In genomic region chr8:85526105-85526504, GRCm38 (mm10) we compare ENCODE assay signal across 8 mouse cellular contexts. TPM values are rescaled to one million over a fixed set of nuclear protein-coding genes. Genes with fewer than 3 reads are reported as not detected.
A peak's percentile ranks its signal among the peaks of the same experiment; 100 is the strongest.
DNase-seq lines count a peak whose midpoint lies in the region; ATAC-seq and TF ChIP-seq lines count a peak whose summit lies in the region.

No protein-coding gene starts in this region.

- H3K4me1 ChIP-seq in hindbrain, embryonic 11.5 days (replicated peaks; ENCODE audit: control insufficient read depth, insufficient read depth, low read length) = no peaks in the 10 kb centered on the region
- H3K4me1 ChIP-seq in hindbrain, embryonic 12.5 days = no peaks in the 10 kb centered on the region
- H3K4me1 ChIP-seq in CH12.LX (ENCODE audit: control insufficient read depth in 1 of 2, insufficient read depth in 2 of 2) = peaks cover 0 to 4% of the 10 kb centered on the region in 2 experiments; a peak in 1 of 4 replicates
- no peaks in the 10 kb centered on the region for H3K4me1 ChIP-seq in thymus, adult 2 months (replicated peaks; ENCODE audit: control insufficient read depth, insufficient read depth, low read length)

- H3K9ac ChIP-seq in hindbrain, embryonic 11.5 days (ENCODE audit: low read depth, low read length) = no peak overlapping the region
- H3K9ac ChIP-seq in hindbrain, embryonic 12.5 days = no peak overlapping the region
- no peak overlapping the region for H3K9ac ChIP-seq in CH12.LX (ENCODE audit: insufficient read depth, low read depth)

- no peak for ATAC-seq in hindbrain, embryonic 11.5 days (ENCODE audit: low FRiP score)
- ATAC-seq in hindbrain, embryonic 12.5 days (ENCODE audit: low FRiP score) = no peak

- peak; percentile 58 for TF ChIP-seq RAD21 in CH12.LX (IDR thresholded peaks at IDR 0.05; ENCODE audit: low read depth, low read length)

- no peaks in the 10 kb centered on the region for H3K27me3 ChIP-seq in hindbrain, embryonic 11.5 days (ENCODE audit: control insufficient read depth, insufficient read depth, low read length)
- no peaks in the 10 kb centered on the region for H3K27me3 ChIP-seq in hindbrain, embryonic 12.5 days
- no peaks in the 10 kb centered on the region for H3K27me3 ChIP-seq in CH12.LX (replicated peaks)
- H3K27me3 ChIP-seq in thymus, adult 2 months (ENCODE audit: control insufficient read depth, insufficient read depth, low read length) = no peaks in the 10 kb centered on the region

- peak; percentile 88 for TF ChIP-seq CTCF in CH12.LX (conservative IDR thresholded peaks at IDR 0.05 in 1 of 2, IDR thresholded peaks at IDR 0.05 in 1 of 2; ENCODE audit: low read depth in 2 of 2, low read length in 2 of 2)
- TF ChIP-seq CTCF in brain, embryonic 14.5 days (IDR thresholded peaks at IDR 0.05; ENCODE audit: borderline replicate concordance, extremely low read depth, insufficient read depth, insufficient read length) = peak; percentile 91
- no peak for TF ChIP-seq CTCF in thymus, adult 2 months (IDR thresholded peaks at IDR 0.05; ENCODE audit: borderline replicate concordance, control insufficient read depth, extremely low read depth, insufficient read depth, low read length, poor library complexity)

- in situ Hi-C loops in CH12.LX (cut with MboI; ENCODE audit: low pct_ligation_motif_present, low pct_unique_long_range_greater_than_20kb, low sequenced_read_pairs) = loop anchor here (25.0 kb wide), 1 partner anchor 214 kb away; no protein-coding TSS in a partner anchor

- dilution Hi-C loops in CH12.LX (cut with MboI; ENCODE audit: extremely low pct_ligation_motif_present, extremely low pct_unique_long_range_greater_than_20kb, low sequenced_read_pairs) = no loop called here

- no peak overlapping the region for H3K4me3 ChIP-seq in hindbrain, embryonic 11.5 days (ENCODE audit: low read depth, low read length)
- no peak overlapping the region for H3K4me3 ChIP-seq in hindbrain, embryonic 12.5 days
- no peak overlapping the region for H3K4me3 ChIP-seq in CH12.LX (replicated peaks in 1 of 3; ENCODE audit: low read depth in 2 of 3, low read length in 2 of 3, poor library complexity in 1 of 3)
- no peak overlapping the region for H3K4me3 ChIP-seq in thymus, adult 2 months (ENCODE audit: control insufficient read depth, insufficient read depth, low read length)

- peak; percentile 75 for DNase-seq in hindbrain, embryonic 11.5 days (ENCODE audit: low spot score)
- peak; percentile 61 for DNase-seq in CH12.LX (ENCODE audit: extremely low read depth)
- DNase-seq in brain, embryonic 14.5 days (ENCODE audit: low read depth) = peak; percentile 73
- DNase-seq in forelimb bud, embryonic 11.5 days (ENCODE audit: low read depth, low spot score) = peak; percentile 54
- peak; percentile 51 to 75 for DNase-seq in layer of hippocampus, adult 18-20 months (ENCODE audit: low spot score in 2 of 2)
- DNase-seq in mesoderm, embryonic 11.5 days (ENCODE audit: low read depth, low spot score) = peak; percentile 72
- DNase-seq in thymus, adult 2 months = peak; percentile 46

- no peaks in the 10 kb centered on the region for H3K79me2 ChIP-seq in CH12.LX (replicated peaks; ENCODE audit: control insufficient read depth, extremely low read depth, insufficient read depth, poor library complexity, severe bottlenecking)

- H3K36me3 ChIP-seq in hindbrain, embryonic 11.5 days (ENCODE audit: control insufficient read depth, insufficient read depth, low read length) = 0 out of 2 replicates have a peak, but pooled peaks cover 2% of the 10 kb centered on the region
- H3K36me3 ChIP-seq in hindbrain, embryonic 12.5 days = peaks cover 43% of the 10 kb centered on the region
- peaks cover 58 to 79% of the 10 kb centered on the region in 2 experiments for H3K36me3 ChIP-seq in CH12.LX (replicated peaks in 1 of 2; ENCODE audit: control insufficient read depth in 1 of 2, insufficient read depth in 1 of 2, low read length in 1 of 2)
- H3K36me3 ChIP-seq in thymus, adult 2 months (ENCODE audit: control insufficient read depth, insufficient read depth, low read length) = no peaks in the 10 kb centered on the region

- H3K27ac ChIP-seq in hindbrain, embryonic 11.5 days (ENCODE audit: low read depth, low read length) = no peak overlapping the region
- no peak overlapping the region for H3K27ac ChIP-seq in hindbrain, embryonic 12.5 days
- no peak overlapping the region for H3K27ac ChIP-seq in CH12.LX (ENCODE audit: insufficient read depth, low read depth)
- H3K27ac ChIP-seq in thymus, adult 2 months (ENCODE audit: control insufficient read depth, insufficient read depth, low read length) = no peak overlapping the region

- no peak for TF ChIP-seq EP300 in CH12.LX (IDR thresholded peaks at IDR 0.05; ENCODE audit: low read length)

- no peak for TF ChIP-seq POLR2A in CH12.LX (IDR thresholded peaks at IDR 0.05; ENCODE audit: low read depth, low read length)
- no peak for TF ChIP-seq POLR2A in brain, embryonic 14.5 days (IDR thresholded peaks at IDR 0.05; ENCODE audit: borderline replicate concordance, extremely low read depth, insufficient read depth, insufficient read length, poor library complexity, severe bottlenecking)
- TF ChIP-seq POLR2A in thymus, adult 2 months (IDR thresholded peaks at IDR 0.05; ENCODE audit: control insufficient read depth, extremely low read depth, insufficient read depth, low read length, poor library complexity) = no peak

- WGBS in hindbrain, embryonic 11.5 days = 34% methylated on average over 6 of the region's 6 CpGs
- WGBS in hindbrain, embryonic 12.5 days = 34% methylated on average over 6 of the region's 6 CpGs
- WGBS in thymus, adult 2 months = 41% methylated on average over 6 of the region's 6 CpGs

- no peaks in the 10 kb centered on the region for H3K9me3 ChIP-seq in hindbrain, embryonic 11.5 days (ENCODE audit: control insufficient read depth, low read length)
- H3K9me3 ChIP-seq in hindbrain, embryonic 12.5 days (replicated peaks) = no peaks in the 10 kb centered on the region
- H3K9me3 ChIP-seq in CH12.LX (replicated peaks; ENCODE audit: low read length) = peaks cover 5% of the 10 kb centered on the region

- H3K4me2 ChIP-seq in hindbrain, embryonic 11.5 days (replicated peaks; ENCODE audit: low read depth, low read length) = no peak overlapping the region
- no peak overlapping the region for H3K4me2 ChIP-seq in hindbrain, embryonic 12.5 days (replicated peaks)
- H3K4me2 ChIP-seq in CH12.LX (ENCODE audit: insufficient read depth, low read depth, poor library complexity, severe bottlenecking) = no peak overlapping the region

TF ChIP-seq in CH12.LX, 34 proteins besides CTCF, POLR2A, EP300 and RAD21:
- TF ChIP-seq SMC3 (IDR thresholded peaks at IDR 0.05; ENCODE audit: low read depth, low read length) = peak; percentile 89
- TF ChIP-seq ETS1 (conservative IDR thresholded peaks at IDR 0.05; ENCODE audit: low read depth, low read length) = no peak
- no peak for TF ChIP-seq GABPA (IDR thresholded peaks at IDR 0.05; ENCODE audit: insufficient replicate concordance, low read depth, low read length)

RNA-seq across cellular contexts. Expression of gene Dnaja2, which starts 29.0 kb away (rescaled TPM):
- polyA plus RNA-seq in hindbrain, embryonic 11.5 days (2014; fragmentation: Nextera tagmentation; extraction: Ambion mirVana) = 209 and 215 TPM in 2 replicates
- polyA plus RNA-seq in hindbrain, embryonic 12.5 days (2016; fragmentation: Nextera tagmentation; extraction: Ambion mirVana) = 170 and 174 TPM in 2 replicates
- total RNA-seq in CH12.LX (2012; rRNA removed) (150 and 183 TPM in 2 replicates), CH12.LX (2014; rRNA removed) (227 and 273 TPM in 2 replicates)
- polyA plus RNA-seq in CH12.LX (2012; ENCODE audit: insufficient read length, low read depth) = 471 and 538 TPM in 2 replicates
- 44.7 and 78.5 TPM in 2 replicates for polyA plus RNA-seq in brain, embryonic 14.5 days (2012; rRNA removed)
- 100 to 1,000 TPM; 211 to 226 TPM for total RNA-seq in layer of hippocampus, adult 18-20 months (2021)
- polyA plus RNA-seq in thymus, adult 2 months (2012; rRNA removed) = 10.1 and 13.1 TPM in 2 replicates

RNA-seq across cellular contexts. Expression of gene Gpt2, which starts 33.7 kb away (rescaled TPM):
- 35.4 and 37.1 TPM in 2 replicates for polyA plus RNA-seq in hindbrain, embryonic 11.5 days (2014; fragmentation: Nextera tagmentation; extraction: Ambion mirVana)
- polyA plus RNA-seq in hindbrain, embryonic 12.5 days (2016; fragmentation: Nextera tagmentation; extraction: Ambion mirVana) = 44.4 and 44.8 TPM in 2 replicates
- total RNA-seq in CH12.LX (2012; rRNA removed) = 24.8 and 50.0 TPM in 2 replicates
- 37.8 and 39.8 TPM in 2 replicates for total RNA-seq in CH12.LX (2014; rRNA removed)
- 29.7 and 37.2 TPM in 2 replicates for polyA plus RNA-seq in CH12.LX (2012; ENCODE audit: insufficient read length, low read depth)
- polyA plus RNA-seq in brain, embryonic 14.5 days (2012; rRNA removed) = 29.6 and 34.2 TPM in 2 replicates
- 10 to 100 TPM; 86.8 to 90.7 TPM for total RNA-seq in layer of hippocampus, adult 18-20 months (2021)
- polyA plus RNA-seq in thymus, adult 2 months (2012; rRNA removed) = 6.0 and 8.2 TPM in 2 replicates
